Mouse (Mus musculus) midbrain, embryonic 15.5 days (tissue): ENCODE results near the gene Kmt2a. TPM values are rescaled to one million over a fixed set of nuclear protein-coding genes. Genes with fewer than 3 reads are reported as not detected.

Source experiments
- ATAC-seq: fragments of 200-750 bp; cut with Nextera tagmentation; replicated peaks from 2 replicates; pipeline ENCODE4 v1.8.0; 2017; ENCODE audit warnings: moderate TSS enrichment
- H3K27ac ChIP-seq: fragments of 300-500 bp; sonication (generic); 2 replicates; pipeline ENCODE4 v1.5.1; 2015; ENCODE audit warnings: mild to moderate bottlenecking, inconsistent platforms
- H3K27me3 ChIP-seq: fragments of 300-500 bp; sonication (generic); replicated peaks from 2 replicates; pipeline ENCODE4 v1.6.1; 2015; ENCODE audit warnings: inconsistent platforms
- H3K36me3 ChIP-seq: fragments of 300-500 bp; sonication (generic); replicated peaks from 2 replicates; pipeline ENCODE4 v1.6.1; 2015; ENCODE audit warnings: inconsistent platforms
- H3K4me1 ChIP-seq: fragments of 300-500 bp; sonication (generic); 2 replicates; pipeline ENCODE4 v1.6.1; 2015; ENCODE audit warnings: inconsistent platforms
- H3K4me2 ChIP-seq: fragments of 300-500 bp; sonication (generic); 2 replicates; pipeline ENCODE4 v1.6.1; 2015; ENCODE audit warnings: inconsistent platforms, mild to moderate bottlenecking, moderate library complexity
- H3K4me3 ChIP-seq: fragments of 300-500 bp; sonication (generic); 2 replicates; pipeline ENCODE4 v1.5.1; 2015; ENCODE audit warnings: mild to moderate bottlenecking, inconsistent platforms
- H3K9ac ChIP-seq: fragments of 300-500 bp; sonication (generic); 2 replicates; pipeline ENCODE4 v1.6.1; 2015; ENCODE audit warnings: mild to moderate bottlenecking, inconsistent platforms
- H3K9me3 ChIP-seq: fragments of 300-500 bp; sonication (generic); 2 replicates; pipeline ENCODE4 v1.6.1; 2016; ENCODE audit warnings: inconsistent platforms
- WGBS: fragments of 180-500 bp; shearing (Covaris S2); methylation state at CpG from one replicate; pipeline ENCODE4 v1.1.7; 2015; ENCODE audit warnings: mixed read lengths; 5-methylcytosine and 5-hydroxymethylcytosine counted together
- polyA plus RNA-seq: library from polyadenylated mRNA; unstranded; fragments of >200 nt; fragmentation: Nextera tagmentation; extraction: Ambion mirVana; gene quantifications from 2 replicates; pipeline ENCODE4 v1.2.1, GENCODE M21; 2015

Gene Kmt2a
- polyA plus RNA-seq, 1 experiment from 2014 or later = 23.5 TPM

GRCm38 (mm10) chr9:44878776-44879500, 2.2 kb downstream of the Kmt2a start:
- H3K4me1 ChIP-seq = peaks cover 61% of the 10 kb centered on the region
- no peak for ATAC-seq

GRCm38 (mm10) chr9:44877686-44878085, 3.4 kb downstream of the Kmt2a start:
- H3K27ac ChIP-seq = no peak overlapping the region
- no peak overlapping the region for H3K4me3 ChIP-seq
- H3K36me3 ChIP-seq = no peaks in the 10 kb centered on the region
- H3K27me3 ChIP-seq = no peaks in the 10 kb centered on the region
- ATAC-seq = no peak
- H3K4me2 ChIP-seq = peak overlapping the region; percentile 98; the same call in 1 of the 2 replicates
- 87% methylated on average over 7 of the region's 7 CpGs for WGBS
- H3K4me1 ChIP-seq = peaks cover 70% of the 10 kb centered on the region
- no peak overlapping the region for H3K9ac ChIP-seq
- no peaks in the 10 kb centered on the region for H3K9me3 ChIP-seq

More at GRCm38 (mm10) chr9:44878776-44879500, 2.2 kb downstream of the Kmt2a start:
- Histone ChIP-seq H3K27ac (peak overlapping the region; percentile 98), H3K36me3 (no peaks in the 10 kb centered on the region), H3K27me3 (no peaks in the 10 kb centered on the region), H3K9ac (peak overlapping the region; percentile 97), H3K4me2 (peak overlapping the region; percentile 98), H3K4me3 (peak overlapping the region; percentile 96), H3K9me3 (no peaks in the 10 kb centered on the region)
- WGBS = 17% methylated on average over 9 of the region's 9 CpGs

GRCm38 (mm10) chr9:44875476-44875875, 5.6 kb downstream of the Kmt2a start:
- Histone ChIP-seq H3K9me3 (no peaks in the 10 kb centered on the region), H3K27ac (no peak overlapping the region), H3K9ac (no peak overlapping the region), H3K4me2 (peak overlapping the region; percentile 19), H3K36me3 (no peaks in the 10 kb centered on the region), H3K27me3 (no peaks in the 10 kb centered on the region), H3K4me1 (peaks cover 73% of the 10 kb centered on the region), H3K4me3 (no peak overlapping the region)
- WGBS = 49% methylated on average over 7 of the region's 7 CpGs
- no peak for ATAC-seq

GRCm38 (mm10) chr9:44874198-44874597, 6.9 kb downstream of the Kmt2a start:
- ATAC-seq = no peak
- Histone ChIP-seq H3K4me1 (peaks cover 76% of the 10 kb centered on the region), H3K4me3 (no peak overlapping the region), H3K4me2 (no peak overlapping the region), H3K36me3 (0 out of 2 replicates have a peak, but pooled peaks cover 3% of the 10 kb centered on the region), H3K9me3 (no peaks in the 10 kb centered on the region), H3K27ac (no peak overlapping the region), H3K9ac (no peak overlapping the region), H3K27me3 (no peaks in the 10 kb centered on the region)

DNA sequence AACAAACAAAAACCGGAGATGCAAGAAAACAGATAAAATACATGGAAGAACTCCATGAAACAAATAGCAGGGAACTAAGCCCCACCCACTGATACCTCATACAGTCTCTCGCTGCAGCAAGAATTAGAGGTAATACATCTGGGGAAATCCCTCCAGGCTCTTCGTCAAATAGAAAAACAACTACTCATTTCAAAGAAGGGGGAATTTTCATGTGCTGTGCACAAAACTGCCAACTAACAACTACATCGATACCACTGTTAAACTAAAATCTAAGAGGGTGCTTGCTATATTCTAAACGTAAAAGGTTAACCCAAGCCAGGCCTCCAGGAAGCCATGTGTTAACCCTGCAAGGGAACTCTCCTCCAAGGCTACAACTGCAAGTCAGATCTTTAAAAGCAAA, 7.4 kb downstream of the Kmt2a start:
- 0 out of 2 replicates have a peak, but pooled peaks cover 3% of the 10 kb centered on the region for H3K36me3 ChIP-seq
- no peaks in the 10 kb centered on the region for H3K9me3 ChIP-seq
- H3K4me2 ChIP-seq = no peak overlapping the region
- H3K4me3 ChIP-seq = no peak overlapping the region
- H3K4me1 ChIP-seq = peaks cover 72% of the 10 kb centered on the region
- no peak overlapping the region for H3K27ac ChIP-seq
- no peak overlapping the region for H3K9ac ChIP-seq
- WGBS = 71% methylated on average over 5 of the region's 5 CpGs
- no peaks in the 10 kb centered on the region for H3K27me3 ChIP-seq
- no peak for ATAC-seq

GRCm38 (mm10) chr9:44868336-44869094, 12.6 kb downstream of the Kmt2a start:
- WGBS = 80% methylated on average over 13 of the region's 13 CpGs
- no peaks in the 10 kb centered on the region for H3K27me3 ChIP-seq
- H3K4me2 ChIP-seq = no peak overlapping the region
- H3K36me3 ChIP-seq = peaks cover 10% of the 10 kb centered on the region; the same call in 1 of the 2 replicates
- ATAC-seq = no peak
- no peaks in the 10 kb centered on the region for H3K9me3 ChIP-seq
- H3K4me3 ChIP-seq = no peak overlapping the region
- no peak overlapping the region for H3K9ac ChIP-seq
- no peak overlapping the region for H3K27ac ChIP-seq
- peaks cover 46% of the 10 kb centered on the region for H3K4me1 ChIP-seq

DNA sequence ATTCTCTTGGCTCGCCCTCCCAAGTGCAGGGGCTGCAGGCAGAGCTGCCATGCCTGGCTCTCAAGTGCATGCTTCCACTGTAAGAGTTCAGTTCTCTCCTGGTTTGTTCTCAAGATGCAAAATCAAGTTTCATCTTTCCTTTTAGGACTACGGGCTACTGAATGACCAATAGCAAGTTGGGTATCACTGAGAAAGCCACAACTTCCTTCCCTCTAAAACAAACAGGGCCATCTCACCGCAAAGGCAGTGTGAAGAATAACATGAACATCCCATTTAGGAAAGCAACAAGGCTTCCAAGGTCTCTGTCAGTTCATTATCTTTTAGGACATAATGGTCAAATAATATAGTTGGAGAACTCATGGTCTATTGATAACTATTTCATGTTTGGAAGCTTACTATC, 13.4 kb downstream of the Kmt2a start:
- 86% methylated on average over 3 of the region's 3 CpGs for WGBS
- H3K9me3 ChIP-seq = no peaks in the 10 kb centered on the region
- no peaks in the 10 kb centered on the region for H3K27me3 ChIP-seq
- no peak overlapping the region for H3K9ac ChIP-seq
- H3K4me3 ChIP-seq = no peak overlapping the region
- peaks cover 38% of the 10 kb centered on the region for H3K4me1 ChIP-seq
- peaks cover 10% of the 10 kb centered on the region; the same call in 1 of the 2 replicates for H3K36me3 ChIP-seq
- H3K4me2 ChIP-seq = no peak overlapping the region
- no peak overlapping the region for H3K27ac ChIP-seq
- no peak for ATAC-seq

DNA sequence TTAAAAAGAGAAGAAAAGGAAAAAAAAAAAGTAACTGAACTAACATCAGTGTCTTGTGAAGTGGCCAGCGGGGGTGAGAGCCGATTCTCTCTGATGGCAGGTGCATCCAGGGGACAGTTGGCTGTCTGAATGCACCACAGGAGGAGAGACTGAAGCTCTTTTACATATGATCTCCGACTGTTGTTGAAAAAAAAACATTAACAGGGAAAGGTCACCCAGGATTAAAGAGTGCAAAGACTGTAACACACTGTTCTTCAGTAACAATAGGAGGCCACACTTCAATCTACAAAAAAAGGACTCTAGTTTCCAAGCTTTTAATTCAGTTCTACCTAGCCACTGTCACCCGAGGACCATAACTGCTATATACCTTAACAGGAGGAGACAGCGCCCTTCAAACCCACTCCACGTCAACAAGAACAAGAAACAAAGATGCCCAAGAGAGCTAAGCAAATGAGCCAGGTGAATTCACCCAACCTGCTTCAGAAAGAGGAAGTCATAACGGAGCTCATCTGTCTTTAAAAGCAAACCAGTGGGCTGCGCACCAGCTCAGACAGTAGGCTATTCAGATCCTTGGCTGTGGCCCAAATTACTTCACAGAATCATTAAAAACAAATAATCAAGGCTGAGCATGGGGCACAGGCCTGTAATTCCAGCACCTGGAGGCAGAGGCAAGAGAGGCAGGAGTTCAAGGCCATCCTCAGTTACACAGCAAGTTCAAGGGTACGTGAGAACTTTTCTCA, 14.4 kb downstream of the Kmt2a start:
- H3K4me3 ChIP-seq = no peak overlapping the region
- no peak overlapping the region for H3K9ac ChIP-seq
- H3K9me3 ChIP-seq = no peaks in the 10 kb centered on the region
- 47% methylated on average over 9 of the region's 9 CpGs for WGBS
- no peak overlapping the region for H3K27ac ChIP-seq
- no peak for ATAC-seq
- H3K27me3 ChIP-seq = no peaks in the 10 kb centered on the region
- peaks cover 12% of the 10 kb centered on the region; the same call in 1 of the 2 replicates for H3K36me3 ChIP-seq
- H3K4me1 ChIP-seq = peaks cover 35% of the 10 kb centered on the region
- no peak overlapping the region for H3K4me2 ChIP-seq

GRCm38 (mm10) chr9:44861121-44861520, 20.0 kb downstream of the Kmt2a start:
- peaks cover 9% of the 10 kb centered on the region; the same call in 1 of the 2 replicates for H3K36me3 ChIP-seq
- H3K9ac ChIP-seq = no peak overlapping the region
- H3K9me3 ChIP-seq = no peaks in the 10 kb centered on the region
- no peak overlapping the region for H3K4me2 ChIP-seq
- no peak overlapping the region for H3K27ac ChIP-seq
- no peak overlapping the region for H3K4me3 ChIP-seq
- no peaks in the 10 kb centered on the region for H3K27me3 ChIP-seq
- H3K4me1 ChIP-seq = peaks cover 7% of the 10 kb centered on the region; the same call in 1 of the 2 replicates
- ATAC-seq = no peak

DNA sequence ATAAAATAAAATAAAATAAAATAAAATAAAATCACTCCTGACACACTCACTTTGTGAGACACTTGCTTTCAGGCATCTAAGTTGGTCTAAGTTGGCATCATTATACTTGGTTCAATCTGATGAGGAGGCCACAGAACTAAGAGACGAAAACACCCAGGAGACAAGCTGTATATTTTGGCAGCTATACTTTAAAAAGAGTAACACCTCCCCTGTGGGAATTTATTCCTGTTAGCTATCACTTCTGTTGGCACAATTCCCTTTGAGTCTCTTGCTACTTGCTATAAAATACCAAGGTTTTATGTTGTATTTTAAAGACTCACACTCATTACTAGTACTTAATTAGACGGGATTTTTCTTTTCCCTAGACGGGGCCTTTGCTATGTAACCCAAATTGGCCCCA, 22.4 kb downstream of the Kmt2a start:
- no peak overlapping the region for H3K9ac ChIP-seq
- 0 out of 2 replicates have a peak, but pooled peaks cover 3% of the 10 kb centered on the region for H3K36me3 ChIP-seq
- no peak overlapping the region for H3K4me3 ChIP-seq
- no peak overlapping the region for H3K27ac ChIP-seq
- 94% methylated on average over 3 of the region's 3 CpGs for WGBS
- no peaks in the 10 kb centered on the region for H3K9me3 ChIP-seq
- no peak for ATAC-seq
- H3K4me2 ChIP-seq = no peak overlapping the region
- no peaks in the 10 kb centered on the region for H3K27me3 ChIP-seq
- H3K4me1 ChIP-seq = no peaks in the 10 kb centered on the region; the same call in 1 of the 2 replicates

DNA sequence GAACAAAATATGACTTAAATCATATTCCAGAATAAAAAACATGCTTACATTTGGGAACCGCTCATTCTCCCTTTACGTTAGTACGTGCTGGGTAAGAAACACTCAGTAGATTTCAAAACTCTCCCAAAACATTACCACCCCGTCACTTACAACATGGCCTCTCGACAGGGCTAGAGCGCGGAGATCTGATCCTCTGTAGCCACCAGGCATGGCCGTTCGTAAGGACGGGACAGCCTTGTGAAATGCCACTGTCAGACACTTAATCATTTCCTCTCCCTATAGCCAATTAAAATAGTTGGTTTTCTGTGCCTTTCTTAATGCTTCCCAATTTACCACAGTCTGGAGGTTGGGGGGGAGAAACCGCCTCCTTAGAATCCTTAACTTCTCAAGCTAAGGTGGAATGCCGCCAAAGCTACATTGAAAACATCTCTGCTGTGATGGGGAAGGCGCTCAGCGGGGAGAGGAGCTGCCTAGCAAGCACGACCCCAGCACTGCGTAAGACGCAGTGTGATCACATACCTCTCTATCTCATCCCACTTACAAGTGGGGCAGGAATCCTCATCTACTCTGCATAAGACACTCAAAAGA, 23.6 kb downstream of the Kmt2a start:
- Histone ChIP-seq H3K27me3 (no peaks in the 10 kb centered on the region), H3K4me3 (no peak overlapping the region), H3K4me1 (no peaks in the 10 kb centered on the region; the same call in 1 of the 2 replicates), H3K9ac (no peak overlapping the region), H3K4me2 (no peak overlapping the region), H3K36me3 (0 out of 2 replicates have a peak, but pooled peaks cover 3% of the 10 kb centered on the region), H3K9me3 (no peaks in the 10 kb centered on the region), H3K27ac (no peak overlapping the region)
- 88% methylated on average over 17 of the region's 17 CpGs for WGBS
- no peak for ATAC-seq

DNA sequence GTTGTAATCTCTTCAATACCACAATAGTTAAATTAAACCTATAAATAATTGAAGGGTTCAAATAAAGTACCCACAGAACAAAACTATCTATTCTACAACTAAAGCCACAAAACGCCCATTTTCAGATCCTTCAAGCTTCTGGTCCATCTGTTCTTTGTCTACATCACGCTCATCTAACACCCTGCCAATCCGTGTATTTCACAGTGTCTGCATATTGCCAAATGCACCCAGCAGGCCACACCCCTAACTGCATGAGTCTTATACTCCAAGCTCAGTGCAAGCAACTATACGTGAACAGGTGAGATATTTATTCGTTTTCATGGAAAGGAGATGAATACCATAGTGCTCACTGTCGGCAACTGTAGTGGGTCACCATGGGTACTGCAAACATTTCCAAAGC, 25.9 kb downstream of the Kmt2a start:
- H3K9ac ChIP-seq = no peak overlapping the region
- WGBS = 83% methylated on average over 6 of the region's 6 CpGs
- H3K9me3 ChIP-seq = no peaks in the 10 kb centered on the region
- no peak overlapping the region for H3K4me3 ChIP-seq
- no peak overlapping the region for H3K4me2 ChIP-seq
- ATAC-seq = no peak
- no peaks in the 10 kb centered on the region for H3K36me3 ChIP-seq
- H3K4me1 ChIP-seq = no peaks in the 10 kb centered on the region; the same call in 1 of the 2 replicates
- H3K27me3 ChIP-seq = no peaks in the 10 kb centered on the region
- no peak overlapping the region for H3K27ac ChIP-seq
